Mouse (Mus musculus) testis, adult 2 months (tissue): ENCODE data around the gene Tnk2.

Source experiments
- CTCF ChIP-seq: fragments of 200-500 bp; IDR thresholded peaks from 2 replicates; pipeline ENCODE4 v1.5.1; 2012; ENCODE audit warnings: low read depth, mild to moderate bottlenecking, inconsistent platforms, low read length, moderate library complexity; ENCODE audit not compliant: control insufficient read depth, insufficient read depth, insufficient replicate concordance
- POLR2A ChIP-seq: fragments of 200-500 bp; IDR thresholded peaks from 2 replicates; pipeline ENCODE4 v1.6.1; 2012; ENCODE audit warnings: low read depth, mild to moderate bottlenecking, inconsistent platforms, low read length, moderate library complexity; ENCODE audit not compliant: control insufficient read depth

DNA sequence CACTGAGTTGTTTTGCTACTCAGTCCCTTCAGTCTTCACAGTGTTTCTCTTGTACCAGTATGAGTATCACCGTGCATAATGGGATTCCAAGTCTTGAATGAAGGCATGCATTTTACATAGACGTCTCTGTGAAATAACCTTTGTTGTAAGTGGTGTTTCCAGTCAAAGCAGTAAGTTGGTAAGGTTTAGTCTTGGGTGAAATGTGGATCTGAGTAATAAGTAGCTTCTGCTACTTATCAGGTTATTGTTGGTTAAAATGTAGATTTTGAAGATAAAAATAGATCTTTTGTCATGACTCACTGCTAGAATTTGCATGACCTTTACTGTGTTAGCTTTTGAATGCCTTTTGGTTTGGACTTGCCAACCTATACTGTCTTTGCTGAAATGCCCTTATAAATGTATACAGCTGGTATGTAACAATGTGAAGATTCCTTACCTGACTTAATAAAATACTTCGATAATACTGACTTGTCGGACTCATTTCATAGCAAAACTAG is 11.3 kb upstream of the Tnk2 start:
- no peak for TF ChIP-seq CTCF
- TF ChIP-seq POLR2A: no peak
